Mouse (Mus musculus): ENCODE measurements at regions not wholly inside any gene's neighbourhood (a gene's known extent, or its start where the extent isn't known, plus 50 kb on each side); places are given as distances from the start of the nearest gene placed in this dataset.

DNA sequence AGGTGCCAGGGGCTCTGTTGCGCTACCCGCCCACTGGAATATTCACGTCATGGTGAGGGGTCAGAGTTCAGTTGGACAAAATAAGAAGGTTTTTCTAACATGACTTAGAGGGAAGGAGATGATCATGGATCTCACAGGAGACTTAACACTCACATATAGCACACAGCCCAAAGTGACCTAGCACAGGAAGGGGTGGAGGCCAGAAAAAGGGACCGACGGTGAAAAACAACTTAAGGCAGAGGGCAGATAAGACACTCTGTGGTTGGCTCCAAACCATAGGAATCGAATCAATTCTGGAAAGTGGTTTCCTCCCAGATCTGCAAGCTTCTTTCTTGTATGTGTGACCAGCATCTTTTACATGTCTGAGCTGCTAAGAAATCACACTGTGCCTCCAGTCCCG, 192.9 kb upstream of the 4930412O13Rik start:
- no peak for TF ChIP-seq CTCF (conservative IDR thresholded peaks at IDR 0.05; ENCODE audit: low read length)
- TF ChIP-seq NANOG (IDR thresholded peaks at IDR 0.05; ENCODE audit: borderline replicate concordance, low read length): no peak

Measured in E14TG2a.4 (cell line).